Mouse (Mus musculus): ENCODE results near the gene Ddx11.
"Not testable (repeated sequence)": the region's sequence is repeated elsewhere in the genome, so short reads cannot be mapped to it uniquely, and the experiment has no call there.

The Ddx11 gene

DNA sequence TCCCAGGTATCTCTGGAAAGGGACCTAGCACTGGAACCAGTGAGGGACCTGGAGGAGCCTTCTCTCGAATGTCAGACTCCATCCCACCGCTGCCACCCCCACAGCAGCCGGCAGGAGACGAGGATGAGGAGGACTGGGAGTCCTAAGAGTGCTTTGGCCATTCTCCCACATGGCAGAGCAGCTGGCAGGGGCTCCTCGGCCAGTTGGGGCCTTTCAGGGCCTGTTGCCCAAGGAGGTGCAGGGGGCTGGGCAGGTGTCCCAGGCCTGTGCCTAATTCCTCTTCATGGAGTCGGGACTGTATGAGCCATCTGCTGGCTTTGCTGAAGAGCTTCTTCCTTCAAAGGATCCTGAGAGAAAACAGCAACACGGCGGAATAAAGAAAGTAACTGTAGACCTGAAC lies 4.3 kb upstream of the Ddx11 start:
- no peak for DNase-seq

DNA sequence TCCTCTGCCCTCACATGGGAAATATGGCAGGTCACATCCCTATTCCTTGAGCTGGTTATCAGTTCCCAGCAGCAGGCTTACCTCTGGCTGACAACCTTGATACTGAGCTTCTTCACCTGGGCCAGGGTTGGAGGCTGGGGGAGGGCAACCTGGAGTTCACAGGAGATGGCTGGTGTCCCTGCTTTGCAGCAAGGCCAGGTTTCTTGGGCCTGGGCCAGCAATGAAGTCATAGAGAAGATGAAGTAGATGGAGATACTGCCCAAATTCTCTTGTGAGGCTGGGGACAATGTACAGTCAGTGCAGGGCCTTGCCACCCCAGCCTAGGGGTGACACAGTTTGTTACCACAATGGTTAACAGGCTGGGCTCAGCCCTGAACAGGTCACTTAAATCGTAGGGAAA lies 2.6 kb upstream of the Ddx11 start:
- no peak for DNase-seq

DNA sequence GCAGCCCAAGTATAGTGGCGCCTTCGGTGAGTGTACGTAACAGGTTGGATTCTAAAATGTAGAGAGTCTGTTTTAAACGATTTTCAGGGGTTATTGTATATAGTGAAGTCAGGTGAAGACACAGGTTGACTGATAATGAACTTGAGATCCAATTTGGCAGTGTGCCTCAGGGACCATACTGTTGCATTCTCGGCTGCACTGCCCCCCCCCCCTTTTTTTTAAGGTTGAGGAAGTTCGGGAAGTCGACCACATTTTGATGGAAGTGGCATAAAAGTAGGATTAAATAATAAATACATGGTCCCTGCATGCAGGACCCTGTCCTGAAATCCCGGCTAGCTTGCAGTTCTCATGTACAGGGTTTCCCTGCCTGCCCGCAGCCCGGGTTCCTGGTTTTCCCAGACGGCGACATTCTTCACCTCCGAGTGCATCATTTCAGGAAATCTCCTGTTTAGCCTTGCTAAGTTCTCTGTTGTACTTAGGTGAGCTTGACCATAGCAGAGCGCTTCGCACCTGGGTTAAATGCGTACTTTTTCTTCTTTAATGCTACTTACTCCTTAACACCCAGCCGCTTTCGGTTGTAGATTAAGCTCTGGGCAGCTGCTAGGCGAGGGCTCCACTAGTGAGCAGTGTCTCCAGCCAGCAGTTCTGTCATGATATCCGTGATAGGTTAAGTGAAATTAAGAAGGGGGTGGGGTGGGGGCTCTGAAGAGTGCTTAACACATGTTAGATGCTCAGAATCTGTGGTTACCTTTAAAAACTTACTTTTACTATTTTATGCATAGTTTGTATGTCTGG lies 693 bp downstream of the Ddx11 start:
- peak; percentile 15 for DNase-seq

DNA sequence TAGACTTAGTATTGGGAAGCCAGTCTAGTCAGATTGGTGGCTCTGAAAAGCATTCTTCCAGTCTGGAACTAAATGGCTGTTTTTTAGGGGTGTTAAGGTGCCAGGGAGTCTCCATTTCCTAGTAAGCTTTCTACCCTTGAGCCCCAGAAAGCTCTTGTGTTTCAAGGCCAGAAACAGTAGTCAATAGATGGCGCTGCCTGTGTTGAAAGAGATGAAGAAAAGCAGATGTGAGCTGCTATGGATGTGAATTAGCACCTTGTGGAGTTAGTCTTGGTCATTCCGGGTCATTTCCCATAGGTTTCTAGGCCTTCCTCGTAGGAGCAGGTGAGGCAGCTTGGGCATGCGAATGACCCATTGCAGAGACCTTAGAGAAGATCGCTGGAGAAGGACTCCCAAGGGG lies 1.9 kb downstream of the Ddx11 start:
- DNase-seq, result no peak

DNA sequence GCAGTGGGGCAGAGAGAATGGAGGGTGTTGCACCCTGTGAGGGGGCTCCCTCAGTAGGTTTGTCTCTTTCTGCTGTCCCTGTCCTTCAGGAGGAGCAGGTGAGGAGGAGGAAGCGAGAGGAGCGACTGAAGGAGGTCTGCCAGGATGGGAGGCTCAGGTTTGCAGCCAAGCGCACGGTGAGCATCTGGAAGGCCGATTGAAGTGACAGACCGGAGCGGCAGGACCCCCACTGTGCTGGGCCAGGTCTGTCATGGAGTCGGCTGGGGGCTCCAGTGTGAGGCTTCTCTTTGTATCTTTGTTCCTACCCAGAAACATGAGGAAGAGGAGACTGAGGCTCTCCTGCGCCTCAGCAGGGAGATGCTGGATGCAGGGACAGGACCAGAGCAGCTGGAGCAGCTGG lies 7.1 kb downstream of the Ddx11 start:
- no peak for DNase-seq

DNA sequence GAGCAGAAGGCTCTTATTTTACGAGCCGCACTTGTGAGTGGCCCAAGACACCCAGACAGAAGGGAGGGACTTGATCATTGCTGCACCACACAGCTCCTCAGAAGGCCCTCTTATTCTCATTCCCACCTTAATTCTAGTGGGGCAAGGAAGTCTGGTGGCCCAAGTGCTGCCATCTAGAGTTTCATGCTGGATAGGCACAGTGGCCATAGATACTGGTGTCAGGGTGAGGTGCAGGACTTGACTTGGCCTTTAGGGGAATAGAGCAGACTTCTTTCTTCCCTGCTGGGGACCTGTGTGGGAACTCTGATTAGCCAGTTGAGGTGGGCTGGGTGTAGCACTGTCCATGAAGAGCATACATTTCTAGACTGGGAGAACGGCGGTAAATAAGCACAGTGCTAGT lies 7.9 kb downstream of the Ddx11 start:
- peak; percentile 44 for DNase-seq

DNA sequence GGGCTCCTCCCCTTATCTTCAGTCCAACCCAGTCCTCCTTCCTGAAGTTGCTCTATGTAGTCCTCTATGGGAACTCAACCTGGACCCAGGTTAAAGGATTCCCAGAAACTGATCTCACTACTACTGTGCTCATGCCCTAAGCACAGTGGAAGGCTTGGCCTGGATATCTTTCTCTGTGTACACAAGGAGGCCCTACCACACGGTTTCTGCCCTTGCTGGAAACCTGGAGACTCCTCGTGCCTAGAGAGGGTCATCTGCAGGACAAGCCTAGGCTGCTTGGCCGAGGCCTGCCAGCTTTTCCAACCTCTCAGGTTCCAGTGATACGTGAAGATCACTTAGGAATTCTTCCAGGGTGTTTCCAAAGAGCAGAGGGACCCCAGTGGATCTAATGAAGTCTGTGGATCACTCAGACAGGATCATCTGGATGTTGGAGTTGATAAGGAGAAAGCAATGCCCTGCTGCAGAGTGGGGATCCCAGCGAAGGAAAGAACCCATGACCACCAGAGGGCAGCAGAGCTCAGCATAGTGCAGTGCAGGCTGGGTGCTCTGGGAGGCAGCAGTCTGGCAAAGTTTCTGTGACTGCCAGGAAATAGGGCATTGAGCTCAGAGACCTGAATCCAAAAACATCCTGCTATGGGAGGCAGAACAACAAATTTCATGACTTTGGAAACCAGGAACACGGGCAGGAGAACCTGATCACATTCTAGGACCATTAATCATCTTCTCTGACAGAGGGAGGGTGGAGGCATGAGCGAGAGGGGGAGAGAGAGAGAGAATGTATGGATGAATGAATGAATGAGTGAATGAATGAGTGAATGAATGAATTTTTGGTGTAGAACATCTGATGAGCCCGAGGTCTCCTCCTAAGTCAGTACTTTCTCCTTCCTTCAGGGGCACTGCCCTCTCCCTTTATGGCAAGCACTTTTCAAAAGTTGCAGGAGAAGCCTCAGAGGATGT lies 29.7 kb downstream of the Ddx11 start:
- DNase-seq, result not testable (repeated sequence)

DNA sequence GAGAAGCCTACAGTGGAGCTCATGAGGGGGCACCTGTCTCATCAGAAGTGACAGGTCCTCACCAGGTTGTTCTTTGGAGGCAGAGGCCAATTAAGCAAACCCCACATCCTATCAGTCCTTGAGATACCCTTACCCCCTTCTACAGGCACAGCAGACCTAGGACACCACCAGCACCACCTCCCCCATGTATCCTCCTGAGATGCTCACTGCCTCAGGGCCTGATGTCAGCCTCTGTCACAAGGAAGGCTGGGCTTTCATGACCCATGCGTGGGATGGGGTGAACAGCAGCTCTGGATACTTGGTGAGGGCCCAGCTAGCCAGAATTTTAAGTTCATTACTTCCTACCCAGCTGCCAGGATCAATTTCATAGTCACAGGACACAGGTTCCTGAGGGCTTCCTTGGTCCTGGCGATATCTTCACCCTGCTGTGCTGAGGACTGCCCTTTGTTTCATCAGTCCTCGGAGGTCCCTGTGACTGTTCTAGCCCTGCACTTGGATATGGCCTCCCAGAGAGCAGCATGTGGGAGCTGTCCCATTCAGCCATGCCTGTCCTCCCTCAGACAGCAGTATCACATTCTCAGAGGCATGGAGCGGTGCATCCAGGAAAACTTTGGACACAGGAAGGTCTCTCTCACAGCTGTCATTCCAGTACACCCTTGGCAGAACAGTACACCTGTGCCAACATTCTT lies 30.6 kb downstream of the Ddx11 start:
- not testable (repeated sequence) for DNase-seq

DNA sequence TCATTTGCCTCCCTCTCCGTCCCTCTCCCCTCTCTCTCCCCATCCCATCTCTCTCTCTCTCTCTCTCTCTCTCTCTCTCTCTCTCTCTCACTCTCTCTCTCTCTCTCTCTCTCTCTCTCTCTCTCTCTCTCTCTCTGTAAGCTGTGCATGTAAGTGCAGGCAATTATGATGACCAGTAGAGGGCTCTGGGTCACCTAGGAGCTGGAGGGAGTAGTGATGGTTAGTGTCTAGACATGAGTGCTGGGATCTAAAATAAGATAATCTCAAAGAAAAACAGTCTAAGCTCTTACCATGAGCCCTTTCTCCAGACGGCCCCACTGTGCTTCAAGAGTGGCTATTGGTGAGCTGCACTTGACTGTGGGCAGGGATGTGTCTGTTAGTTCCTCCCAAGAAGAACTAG lies 31.6 kb downstream of the Ddx11 start:
- DNase-seq, result no peak

DNA sequence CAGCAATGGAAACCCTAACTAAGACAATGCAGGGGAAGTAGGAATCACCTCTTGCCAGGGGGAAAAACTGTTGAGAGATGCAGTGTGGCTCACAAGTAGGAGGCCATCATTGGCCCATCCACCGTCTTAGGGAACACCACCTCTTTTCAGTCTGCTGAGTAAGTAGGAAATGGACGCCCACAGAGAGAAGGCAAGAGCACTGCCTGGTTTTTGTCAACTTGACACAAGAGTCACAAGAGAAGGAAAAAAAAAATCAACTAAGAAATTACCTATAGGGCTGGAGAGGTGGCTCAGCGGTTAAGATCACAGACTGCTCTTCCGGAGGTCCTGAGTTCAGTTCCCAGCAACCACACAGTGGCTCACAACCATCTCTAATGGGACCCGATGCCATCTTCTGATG lies 35.0 kb downstream of the Ddx11 start:
- DNase-seq, result no peak

DNA sequence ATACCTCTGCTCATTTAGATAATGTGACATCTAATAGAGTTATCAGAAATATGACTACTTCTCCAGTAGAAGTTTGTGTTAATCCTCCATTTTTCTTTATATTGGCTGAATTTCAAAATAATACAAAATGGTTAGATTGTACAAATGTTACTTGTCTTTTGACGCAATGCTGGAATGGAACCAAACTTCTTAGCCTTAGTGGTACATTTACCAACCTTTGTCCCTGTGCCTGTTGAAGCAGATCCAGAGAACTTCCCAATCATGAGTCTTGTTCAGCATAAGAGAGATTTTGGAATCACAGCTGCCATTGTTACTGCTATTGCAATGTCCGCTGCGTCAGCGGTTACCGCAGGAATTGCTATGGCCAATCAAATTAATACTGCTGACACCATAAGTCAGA lies 43.8 kb downstream of the Ddx11 start:
- DNase-seq, result not testable (repeated sequence)

DNA sequence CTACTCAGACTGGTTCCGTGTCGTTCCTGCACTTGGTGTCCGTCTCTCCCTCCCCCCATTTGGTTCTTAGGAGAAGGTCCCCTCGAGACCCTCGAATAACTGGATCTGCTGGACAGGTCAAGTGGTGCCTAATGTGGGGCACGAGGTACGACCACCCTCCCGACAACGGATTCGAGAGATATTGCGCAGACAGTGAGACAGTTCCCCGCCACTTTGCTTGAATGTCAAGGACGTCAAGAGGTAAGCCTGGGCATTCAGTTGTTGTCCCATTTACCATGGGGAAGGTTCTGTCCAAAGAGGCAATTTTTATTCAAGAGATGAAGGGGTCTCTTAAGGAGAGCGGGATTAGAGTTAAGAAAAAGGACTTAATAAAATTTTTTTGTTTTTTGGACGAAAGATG lies 47.7 kb downstream of the Ddx11 start:
- DNase-seq, result not testable (repeated sequence)

DNA sequence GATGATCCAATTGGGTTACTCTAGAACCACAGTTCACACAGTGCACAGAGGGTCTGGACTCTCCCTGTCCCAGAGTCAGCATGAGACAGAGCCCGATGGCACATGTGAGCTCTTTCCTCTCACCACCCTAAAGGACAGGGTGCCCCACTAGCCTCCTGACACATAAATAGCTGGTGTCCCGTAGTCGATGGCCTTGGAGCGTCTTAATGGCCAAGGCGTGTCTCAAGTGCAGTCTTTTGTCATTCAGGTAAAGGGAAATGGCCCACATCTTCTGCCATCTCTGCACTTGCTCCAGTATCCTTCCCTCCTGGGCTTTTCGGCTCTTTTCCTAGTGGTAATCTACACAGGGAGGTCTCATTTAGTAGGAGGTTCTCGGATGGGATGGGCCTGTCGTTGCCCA lies 67.3 kb downstream of the Ddx11 start:
- no peak for DNase-seq

DNA sequence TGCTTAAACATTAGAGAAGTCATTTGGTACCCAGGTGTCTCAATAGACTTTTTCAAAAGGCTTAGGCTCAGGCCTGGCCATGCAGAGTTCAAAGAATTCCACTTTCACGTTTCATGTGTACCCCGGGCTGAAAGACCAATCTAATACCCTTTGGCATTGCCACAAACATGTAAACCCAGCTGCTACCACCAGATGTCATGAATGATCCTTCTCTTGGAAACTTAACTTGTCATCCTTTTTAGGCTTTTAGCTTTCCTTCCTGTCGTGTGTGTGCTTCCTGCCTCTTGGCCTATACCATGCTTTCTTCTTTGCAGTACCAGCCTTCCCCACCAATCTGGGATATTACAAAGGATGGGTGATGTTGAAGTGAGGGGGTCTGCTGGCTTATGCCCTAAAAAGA lies 73.7 kb downstream of the Ddx11 start:
- DNase-seq, result no peak

All from thymus, postnatal 25 days (tissue).